Mouse (Mus musculus) stomach, postnatal 0 days (tissue): Measurements from ENCODE around the gene Cplx1.

ENCODE experiments used
- CTCF ChIP-seq: IDR thresholded peaks from 2 replicates; pipeline ENCODE4 v1.5.1; 2016; ENCODE audit warnings: antibody characterized with exemption, low read depth, mild to moderate bottlenecking, moderate library complexity
- EP300 ChIP-seq: optimal IDR thresholded peaks from 2 replicates; pipeline ENCODE3; 2016; ENCODE audit warnings: antibody characterized with exemption

DNA sequence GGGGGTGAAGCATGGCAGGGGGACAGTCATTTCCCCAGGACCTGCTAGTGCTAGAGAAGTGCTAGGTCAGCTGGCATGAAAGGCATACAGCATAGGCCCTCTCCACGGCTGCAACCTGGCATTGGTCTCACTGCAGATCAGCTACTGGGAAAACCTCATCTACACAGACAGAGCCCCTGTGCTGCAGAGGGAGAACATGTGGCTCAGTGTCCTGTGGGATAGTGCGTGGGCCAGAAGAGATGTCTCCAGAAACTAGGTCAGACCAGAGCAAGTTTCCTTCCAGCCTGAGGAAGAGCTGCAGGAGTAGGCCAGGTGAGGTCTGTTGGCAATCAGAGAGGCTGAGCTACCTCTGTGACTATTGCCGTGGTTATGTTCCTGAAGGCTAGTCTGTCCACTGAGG is 27.9 kb downstream of the Cplx1 start:
- TF ChIP-seq CTCF (no peak), EP300 (no peak)
